Mouse (Mus musculus) hindlimb bud, embryonic 11.5 days (tissue): ENCODE results near the gene Agpat3.

ENCODE experiments used
- DNase-seq: peaks from one replicate; pipeline ENCODE4 v3.0.0-alpha.2; 2012; ENCODE audit warnings: low read depth, low spot score; ENCODE audit errors: extremely low spot score

Agpat3 gene

DNA sequence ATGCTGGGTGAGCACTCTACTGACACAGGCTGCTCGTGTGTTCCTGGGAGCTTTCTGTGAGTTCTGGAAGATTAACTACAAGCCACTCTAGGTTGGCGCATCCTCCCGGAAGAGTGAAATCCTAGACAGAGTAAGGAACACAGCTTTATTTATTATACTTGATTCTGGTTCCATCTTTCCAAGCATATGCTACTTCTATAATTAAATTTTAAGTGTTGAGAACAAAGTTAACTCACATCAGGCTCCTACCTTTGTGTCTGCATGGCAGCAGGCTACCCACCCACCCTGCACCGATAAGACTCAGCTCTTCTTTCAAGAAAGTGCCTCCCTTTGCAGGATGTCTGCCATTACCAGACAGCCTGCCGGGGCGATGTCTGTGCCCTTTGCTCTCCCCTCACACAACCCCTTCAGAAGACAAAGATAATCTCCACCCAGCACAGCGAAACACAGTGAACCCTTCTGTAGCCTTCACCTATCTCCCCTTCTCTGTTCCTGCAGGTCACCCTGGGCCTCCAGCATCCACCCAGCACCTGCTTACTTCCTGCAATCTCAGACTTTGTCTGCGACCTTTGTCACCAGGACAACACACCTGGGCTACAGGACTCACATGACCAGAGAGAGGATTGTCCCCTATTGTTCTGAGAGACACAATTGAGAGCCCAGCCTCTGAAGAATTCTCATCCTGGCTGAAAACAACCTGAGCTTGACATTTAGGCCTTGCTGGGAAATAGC, 26.2 kb downstream of the Agpat3 start:
- no peak for DNase-seq

- no peak for DNase-seq
Observed at GRCm38 (mm10) chr10:78324556-78325164, 27.6 kb downstream of the Agpat3 start.

DNA sequence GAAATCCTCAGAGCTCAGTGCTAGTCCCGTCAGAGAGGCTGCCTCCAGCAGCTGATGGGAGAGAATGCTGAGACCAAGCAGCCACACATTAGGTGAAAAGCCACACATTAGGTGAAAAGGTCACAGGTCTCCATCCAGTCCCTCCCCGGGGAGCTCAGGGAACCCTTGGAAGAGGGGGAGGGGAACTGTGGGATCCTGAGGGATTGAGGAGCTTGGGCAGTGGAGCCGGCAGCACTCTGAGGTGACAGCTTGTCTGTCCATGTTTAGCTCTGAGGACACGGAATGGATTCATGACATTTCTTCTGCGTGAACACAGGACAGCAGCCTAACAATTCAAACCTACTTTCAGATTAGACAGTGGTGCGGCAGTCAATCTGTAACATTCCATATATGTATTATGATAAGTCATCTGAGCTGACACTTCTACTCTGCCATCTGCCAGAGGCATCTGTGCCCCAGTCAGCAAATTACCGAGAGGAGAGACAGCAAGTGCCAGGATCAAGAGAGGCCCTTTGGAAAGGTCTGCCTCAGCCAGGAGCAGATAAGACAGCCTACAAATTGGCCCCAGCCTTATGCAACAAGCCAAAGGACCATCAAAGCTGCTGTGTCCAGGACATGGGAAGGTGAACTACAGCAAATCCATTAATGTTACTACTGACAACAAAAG, 28.9 kb downstream of the Agpat3 start:
- DNase-seq, result no peak

- no peak for DNase-seq
Observed at GRCm38 (mm10) chr10:78322806-78323205, 29.5 kb downstream of the Agpat3 start.

- DNase-seq, result no peak
Observed at GRCm38 (mm10) chr10:78321133-78321757, 31.0 kb downstream of the Agpat3 start.

DNA sequence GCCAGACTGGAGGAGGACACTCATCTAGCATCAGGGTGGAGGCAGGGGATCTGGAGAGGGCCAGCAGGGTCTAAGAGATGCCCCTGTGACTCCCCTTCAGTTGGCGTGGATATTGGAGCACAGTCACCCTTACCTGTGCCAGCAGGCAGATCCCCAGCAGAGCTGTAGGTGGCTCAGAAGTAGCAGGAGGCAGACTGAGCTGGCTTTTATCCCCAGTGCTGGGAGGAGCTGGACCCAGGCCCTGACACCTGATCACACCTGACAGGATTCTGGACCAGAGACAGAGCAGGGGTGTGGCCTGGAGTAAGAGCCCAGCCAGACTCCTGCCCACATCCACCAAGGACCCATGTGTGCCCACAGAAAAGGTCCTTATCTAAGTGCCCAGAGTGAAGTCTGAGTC, 31.8 kb downstream of the Agpat3 start:
- DNase-seq, result no peak

DNA sequence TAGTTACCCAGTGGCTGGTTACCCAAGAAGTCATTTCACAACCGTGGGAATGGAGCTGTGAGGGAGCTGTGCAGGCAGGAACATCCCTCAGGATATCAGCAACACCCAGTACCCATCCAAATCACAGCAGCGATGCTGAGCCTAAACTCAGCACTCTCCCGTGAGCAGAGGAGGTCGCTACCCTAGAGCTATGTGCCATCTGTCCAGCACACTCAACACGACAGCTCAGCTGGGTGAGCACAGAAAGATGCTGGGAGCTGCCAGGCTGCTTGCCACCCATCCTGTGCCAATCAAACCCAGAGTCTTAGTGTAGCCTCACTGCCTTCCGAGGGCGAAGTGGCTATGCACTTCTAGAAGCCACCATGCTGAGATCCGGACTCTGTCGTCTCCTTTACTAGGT, 32.3 kb downstream of the Agpat3 start:
- DNase-seq, result no peak

- DNase-seq, result no peak
Observed at GRCm38 (mm10) chr10:78317270-78317923, 34.9 kb downstream of the Agpat3 start.

DNA sequence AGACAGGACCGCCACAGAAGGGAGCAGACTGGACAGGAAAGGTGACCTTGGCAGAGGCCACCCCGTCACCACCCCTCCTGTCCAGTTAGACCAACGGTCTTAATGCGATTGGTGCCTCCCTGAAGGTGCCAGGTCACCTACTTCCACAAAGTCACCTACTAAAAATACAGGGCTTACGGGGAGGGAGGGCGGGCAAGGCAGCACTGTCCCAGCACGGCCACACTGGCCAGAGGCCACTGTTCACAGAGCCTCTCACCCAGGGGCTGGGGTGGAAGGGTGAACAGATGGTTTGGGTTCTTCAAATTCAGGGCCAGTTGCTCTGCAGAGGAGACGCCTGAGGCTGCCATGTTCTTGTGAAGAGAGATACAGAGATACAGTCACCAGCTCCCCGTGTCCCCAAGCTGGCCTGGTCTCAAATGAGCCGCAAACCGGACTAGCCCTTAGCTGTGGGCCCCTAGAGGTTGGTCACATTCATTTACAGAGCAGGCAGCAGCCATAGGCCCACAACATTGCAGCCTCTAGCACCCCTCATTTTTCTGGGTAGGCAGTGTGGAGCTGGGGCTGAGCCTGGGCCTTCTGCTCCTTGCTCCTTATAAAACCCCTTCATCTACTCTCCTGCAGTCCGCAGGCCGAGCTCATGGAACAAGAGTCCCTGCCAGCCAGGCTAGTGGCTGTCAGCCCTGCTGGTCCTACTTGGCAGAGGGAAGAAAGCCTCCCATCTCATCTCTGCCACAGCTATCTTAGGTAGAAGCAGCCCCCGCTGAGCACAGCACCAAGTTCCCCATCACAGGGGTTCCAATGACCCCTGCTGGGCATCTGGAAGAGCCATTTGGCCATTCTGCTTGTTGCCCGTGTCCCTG, 35.8 kb downstream of the Agpat3 start:
- no peak for DNase-seq

DNA sequence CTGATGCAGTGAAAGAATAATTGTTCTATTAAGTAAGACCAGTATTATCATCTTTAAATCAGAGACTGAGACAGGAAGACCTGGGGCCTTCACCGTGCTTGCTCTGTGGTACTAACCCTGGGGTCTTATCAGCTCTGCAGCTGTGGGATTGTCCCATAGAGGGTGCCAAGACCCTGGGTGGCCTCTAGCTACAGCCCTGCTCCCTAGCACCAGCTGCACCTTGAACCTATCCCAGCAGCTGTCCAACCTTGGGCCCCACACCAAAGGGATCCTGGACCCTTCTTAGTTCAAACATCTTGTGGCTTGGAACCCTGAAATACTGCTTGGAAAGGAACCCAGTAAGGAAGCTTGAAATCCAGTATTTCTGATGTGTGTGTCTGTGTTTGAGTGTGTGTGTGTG, 37.1 kb downstream of the Agpat3 start:
- DNase-seq, result no peak

GRCm38 (mm10) chr10:78311886-78312635, 40.2 kb downstream of the Agpat3 start:
- DNase-seq, result no peak

DNA sequence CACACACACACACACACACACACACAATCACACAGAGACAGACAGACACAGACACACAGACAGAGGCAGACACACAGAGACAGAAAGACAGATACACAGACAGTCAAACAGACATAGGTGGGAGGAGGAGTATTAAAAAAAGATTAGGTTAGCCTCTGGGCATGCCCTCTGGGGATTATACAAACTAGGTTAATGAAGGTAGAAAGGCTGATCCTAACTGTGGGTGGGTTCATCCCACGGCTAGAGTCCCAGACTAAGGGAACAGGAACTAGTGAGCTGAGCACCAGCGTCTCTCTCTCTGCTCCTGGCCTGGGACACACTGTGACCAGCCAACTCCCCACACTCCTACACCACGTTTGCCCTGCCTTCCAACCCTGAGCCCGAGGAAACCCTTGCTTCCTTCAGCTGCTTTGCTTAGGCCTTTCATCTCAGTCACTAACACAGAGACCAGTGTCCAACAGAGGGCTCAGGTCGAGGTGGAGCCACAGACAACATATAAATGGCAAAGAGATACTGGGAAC, 41.5 kb downstream of the Agpat3 start:
- DNase-seq, result no peak

- no peak for DNase-seq
Observed at GRCm38 (mm10) chr10:78308617-78309016, 43.7 kb downstream of the Agpat3 start.

DNA sequence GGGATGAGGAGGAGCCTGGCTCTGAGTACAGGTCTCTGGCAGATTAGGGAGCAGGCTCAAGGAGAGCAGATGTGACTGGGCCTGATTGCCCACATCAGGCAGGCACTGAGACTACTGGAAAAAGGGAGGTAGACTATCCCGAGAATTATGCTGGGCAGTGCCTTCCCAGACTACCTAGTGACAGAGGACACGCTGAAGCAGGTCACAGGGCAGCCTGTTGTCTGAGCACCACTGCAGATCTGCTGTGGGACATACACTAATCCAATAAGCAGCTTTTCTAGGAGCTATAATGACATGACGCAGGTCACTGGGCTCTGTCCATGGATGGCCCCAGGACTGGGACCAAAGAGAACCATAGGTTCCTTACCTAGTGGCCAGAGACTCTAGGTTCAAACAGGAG, 44.9 kb downstream of the Agpat3 start:
- no peak for DNase-seq

GRCm38 (mm10) chr10:78306027-78306426, 46.3 kb downstream of the Agpat3 start:
- DNase-seq, result no peak

- DNase-seq, result no peak
Observed at GRCm38 (mm10) chr10:78304996-78305395, 47.3 kb downstream of the Agpat3 start.

DNA sequence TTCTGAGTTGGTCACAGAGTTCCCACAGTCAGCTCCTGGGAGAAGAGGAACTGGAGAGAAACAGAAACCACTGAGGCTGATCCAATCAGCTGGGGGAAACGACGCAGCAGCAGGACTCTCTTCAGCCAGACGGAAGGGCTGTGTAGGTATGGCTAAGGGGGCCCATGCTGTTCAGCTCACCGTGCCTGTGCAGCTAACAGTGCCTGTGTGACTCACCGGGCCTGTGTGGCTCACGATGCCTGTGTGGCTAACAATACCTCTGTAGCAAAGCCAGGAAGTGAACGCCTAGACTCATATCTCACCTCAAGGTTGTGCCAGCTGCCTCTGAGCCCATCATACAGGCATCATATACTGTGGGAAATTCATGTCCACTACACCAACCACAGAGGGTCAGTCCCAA, 48.6 kb downstream of the Agpat3 start:
- DNase-seq, result no peak

- DNase-seq, result no peak
Observed at GRCm38 (mm10) chr10:78300061-78300460, 52.2 kb downstream of the Agpat3 start.
